13 mouse cellular contexts compared by ENCODE assay signal in genomic region chr4:63008206-63008605, GRCm38 (mm10).
"Had no signal": no experiment of that assay in that cellular context is flagged by ENCODE, and none has a peak within 500 bp of the region (broad histone marks: within the 10 kb centered on the region; RNA-seq: fewer than 3 reads in every experiment).

No protein-coding gene starts in this region.

- H3K27me3 ChIP-seq: limb, embryonic 13.5 days; liver, embryonic 13.5 days; lung, embryonic 15.5 days had no signal

- H3K9ac ChIP-seq: limb, embryonic 13.5 days; liver, embryonic 13.5 days; lung, embryonic 15.5 days had no signal

- DNase-seq: kidney, adult 11 months; kidney, adult 8-10 months; kidney, postnatal 25 days; layer of hippocampus, adult 9-11 months; liver, embryonic 13.5 days; lung, postnatal 14 days; lung, postnatal 4 days; midbrain, embryonic 14.5 days; thymus, postnatal 25 days had no signal

- H3K36me3 ChIP-seq: liver, embryonic 13.5 days; lung, embryonic 15.5 days had no signal

- H3K4me3 ChIP-seq: layer of hippocampus, adult 2 months; limb, embryonic 10.5 days; limb, embryonic 13.5 days; liver, embryonic 13.5 days; lung, embryonic 15.5 days had no signal

- H3K27ac ChIP-seq: layer of hippocampus, adult 2 months; limb, embryonic 10.5 days; limb, embryonic 13.5 days; liver, embryonic 13.5 days; lung, embryonic 15.5 days had no signal
